Mouse (Mus musculus) neutrophil, adult 65 days (primary cell): ENCODE measurements around the gene Nfx1. TPM values are rescaled to one million over a fixed set of nuclear protein-coding genes. Genes with fewer than 3 reads are reported as not detected.

ENCODE experiments used
- total RNA-seq: library from RNA; stranded (reverse); gene quantifications from 2 replicates; pipeline ENCODE4 v1.2.4, GENCODE M21; 2023

Gene Nfx1
- total RNA-seq: 25.4 and 32.6 TPM in 2 replicates

GRCm38 (mm10) chr4:40970842-40971701 lies at the start of gene Nfx1:
Nfx1 (plus strand) TSS chr4:40970906.

DNA sequence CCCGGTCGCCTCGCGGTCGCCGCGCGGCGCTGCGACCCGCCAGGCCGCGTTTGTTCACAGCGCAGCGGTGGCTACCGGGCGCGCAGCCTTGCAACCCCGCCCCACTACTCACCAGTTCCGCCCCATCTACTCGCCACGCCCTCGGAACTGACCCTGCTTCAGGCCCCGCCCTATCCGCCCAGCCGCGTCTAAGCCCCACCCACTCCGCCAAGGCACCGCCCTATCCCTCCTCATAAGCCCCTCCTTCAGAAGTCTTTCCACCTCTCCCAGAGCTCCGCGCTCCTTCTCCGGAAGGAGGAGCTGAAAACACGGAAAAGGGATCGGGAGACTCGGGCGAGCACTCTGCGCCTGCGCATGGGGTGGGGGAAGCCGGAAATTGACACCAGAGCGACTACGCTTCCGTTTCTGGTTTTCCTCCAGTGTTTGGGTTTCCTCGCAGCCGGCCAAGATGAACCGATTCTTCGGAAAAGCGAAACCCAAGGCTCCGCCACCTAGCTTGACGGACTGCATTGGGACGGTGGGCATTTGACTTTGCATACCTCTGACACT lies 22.5 kb upstream of the Nfx1 start, which contains the start of the genes Bag1 and Chmp5:
TSS of gene Bag1 (minus strand) at position 135 of the 549 bp plus-strand sequence.
TSS of gene Chmp5 (plus strand) at position 248 of the 549 bp plus-strand sequence.

DNA sequence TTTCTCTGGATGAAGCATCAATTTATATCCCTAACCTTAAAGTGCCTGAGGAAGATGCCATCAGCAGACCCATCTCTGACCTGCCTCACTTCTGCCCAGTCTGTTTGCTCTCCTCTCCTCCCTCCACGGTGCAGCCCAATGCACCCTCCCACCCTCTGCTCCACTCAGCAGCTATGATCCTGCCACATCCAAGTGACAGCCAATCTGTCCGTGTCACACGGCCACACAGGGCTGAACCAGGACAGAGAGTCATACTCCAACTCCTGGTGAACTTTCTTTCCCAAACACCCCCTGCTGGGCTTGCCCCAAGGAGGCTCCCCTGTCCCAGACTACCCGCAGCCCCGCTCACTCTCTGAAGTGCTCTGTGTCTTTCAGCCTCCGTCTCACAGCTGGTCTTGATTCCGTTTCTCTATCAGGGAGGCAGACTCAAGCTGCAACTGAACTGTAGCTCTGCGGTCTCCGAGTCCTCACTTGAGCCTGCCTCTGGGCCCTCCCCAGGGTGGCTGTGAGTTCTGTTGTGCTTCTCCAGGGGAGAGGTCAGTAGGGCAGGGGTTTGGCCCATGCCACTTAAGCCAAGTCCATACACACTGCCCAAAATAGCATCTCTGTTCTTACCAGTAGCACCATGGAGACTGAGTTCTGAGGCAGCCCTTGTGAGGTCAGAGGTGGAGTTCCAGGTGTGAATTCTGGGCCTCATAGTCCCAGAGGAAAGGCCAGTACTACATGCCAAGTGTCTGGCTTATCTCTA lies 77.0 kb downstream of the Nfx1 start, which contains the start of gene Aqp7:
TSS of gene Aqp7 (minus strand) at position 616 of the 748 bp plus-strand sequence.

Other genes with a start within 250 kb of the Nfx1 start
- gene Dnaja1, start 248.8 kb upstream of the Nfx1 start, total RNA-seq: 314 and 353 TPM in 2 replicates
- gene Smu1, start 213.0 kb upstream of the Nfx1 start, total RNA-seq: 55.2 and 57.3 TPM in 2 replicates
- gene B4galt1, start 116.9 kb upstream of the Nfx1 start, total RNA-seq: 59.0 and 68.1 TPM in 2 replicates
- gene Spink4, start 50.9 kb upstream of the Nfx1 start, total RNA-seq: not detected in 2 replicates
- gene Bag1, start 22.6 kb upstream of the Nfx1 start, total RNA-seq: 51.3 and 54.6 TPM in 2 replicates
- 48.4 and 52.3 TPM in 2 replicates for gene Chmp5, start 22.5 kb upstream of the Nfx1 start, total RNA-seq
- gene Aqp7, start 77.2 kb downstream of the Nfx1 start, total RNA-seq: not detected in 2 replicates
- not detected in 2 replicates for gene Aqp3, start 127.3 kb downstream of the Nfx1 start, total RNA-seq
- gene Nol6, start 153.5 kb downstream of the Nfx1 start, total RNA-seq: 20.4 and 27.0 TPM in 2 replicates
- gene Ube2r2, start 164.8 kb downstream of the Nfx1 start, total RNA-seq: 41.8 and 42.2 TPM in 2 replicates